Mouse (Mus musculus): Measurements from ENCODE around the gene Ttll4. TPM values are rescaled to one million over a fixed set of nuclear protein-coding genes. Genes with fewer than 3 reads are reported as not detected.

Gene Ttll4
- polyA plus RNA-seq, 1 experiment, result 129 TPM

- Histone ChIP-seq H3K27me3 (ENCODE audit: control insufficient read depth, insufficient read depth, low read length, poor library complexity, severe bottlenecking) (no peaks in the 10 kb centered on the region), H3K27ac (ENCODE audit: insufficient read depth, low read length) (no peak overlapping the region), H3K4me3 (ENCODE audit: low read depth, low read length) (no peak overlapping the region), H3K36me3 (ENCODE audit: control insufficient read depth, insufficient read depth, low read length, poor library complexity, severe bottlenecking) (no peaks in the 10 kb centered on the region), H3K4me1 (ENCODE audit: control insufficient read depth, insufficient read depth, low read length) (no peaks in the 10 kb centered on the region), H3K9me3 (replicated peaks; ENCODE audit: control insufficient read depth, insufficient read depth, low read length, poor library complexity, severe bottlenecking) (no peaks in the 10 kb centered on the region), H3K9ac (ENCODE audit: low read depth, poor library complexity, severe bottlenecking) (no peak overlapping the region)
- TF ChIP-seq CTCF (IDR thresholded peaks at IDR 0.05; ENCODE audit: low read depth, low read length), result no peak
- no peak for TF ChIP-seq EP300 (IDR thresholded peaks at IDR 0.05; ENCODE audit: insufficient read depth, low read depth, low read length)
- no peak for TF ChIP-seq POLR2A (IDR thresholded peaks at IDR 0.05; ENCODE audit: insufficient read depth, low read length)
Observed at GRCm38 (mm10) chr1:74643926-74644325, 17.6 kb upstream of the Ttll4 start.

- H3K27me3 ChIP-seq (ENCODE audit: control insufficient read depth, insufficient read depth, low read length, poor library complexity, severe bottlenecking), result no peaks in the 10 kb centered on the region
- peak overlapping the region; percentile 44; the same call in 1 of the 2 replicates for H3K27ac ChIP-seq (ENCODE audit: insufficient read depth, low read length)
- H3K36me3 ChIP-seq (ENCODE audit: control insufficient read depth, insufficient read depth, low read length, poor library complexity, severe bottlenecking), result peaks cover 5% of the 10 kb centered on the region
- H3K4me3 ChIP-seq (ENCODE audit: low read depth, low read length), result peak overlapping the region; percentile 90
- H3K9me3 ChIP-seq (replicated peaks; ENCODE audit: control insufficient read depth, insufficient read depth, low read length, poor library complexity, severe bottlenecking), result peaks cover 8% of the 10 kb centered on the region
- no peaks in the 10 kb centered on the region for H3K4me1 ChIP-seq (ENCODE audit: control insufficient read depth, insufficient read depth, low read length)
- TF ChIP-seq EP300 (IDR thresholded peaks at IDR 0.05; ENCODE audit: insufficient read depth, low read depth, low read length), result no peak
- no peak for TF ChIP-seq CTCF (IDR thresholded peaks at IDR 0.05; ENCODE audit: low read depth, low read length)
- no peak for TF ChIP-seq POLR2A (IDR thresholded peaks at IDR 0.05; ENCODE audit: insufficient read depth, low read length)
- H3K9ac ChIP-seq (ENCODE audit: low read depth, poor library complexity, severe bottlenecking), result peak overlapping the region; percentile 98
Observed at GRCm38 (mm10) chr1:74662253-74662865, 814 bp downstream of the Ttll4 start.

- no peak overlapping the region for H3K27ac ChIP-seq (ENCODE audit: insufficient read depth, low read length)
- H3K4me3 ChIP-seq (ENCODE audit: low read depth, low read length), result no peak overlapping the region
- H3K27me3 ChIP-seq (ENCODE audit: control insufficient read depth, insufficient read depth, low read length, poor library complexity, severe bottlenecking), result no peaks in the 10 kb centered on the region
- H3K9ac ChIP-seq (ENCODE audit: low read depth, poor library complexity, severe bottlenecking), result no peak overlapping the region
- TF ChIP-seq EP300 (IDR thresholded peaks at IDR 0.05; ENCODE audit: insufficient read depth, low read depth, low read length), result no peak
- H3K9me3 ChIP-seq (replicated peaks; ENCODE audit: control insufficient read depth, insufficient read depth, low read length, poor library complexity, severe bottlenecking), result peaks cover 8% of the 10 kb centered on the region
- no peaks in the 10 kb centered on the region for H3K4me1 ChIP-seq (ENCODE audit: control insufficient read depth, insufficient read depth, low read length)
- peaks cover 5% of the 10 kb centered on the region for H3K36me3 ChIP-seq (ENCODE audit: control insufficient read depth, insufficient read depth, low read length, poor library complexity, severe bottlenecking)
Observed at GRCm38 (mm10) chr1:74665153-74665552, 3.6 kb downstream of the Ttll4 start.

DNA sequence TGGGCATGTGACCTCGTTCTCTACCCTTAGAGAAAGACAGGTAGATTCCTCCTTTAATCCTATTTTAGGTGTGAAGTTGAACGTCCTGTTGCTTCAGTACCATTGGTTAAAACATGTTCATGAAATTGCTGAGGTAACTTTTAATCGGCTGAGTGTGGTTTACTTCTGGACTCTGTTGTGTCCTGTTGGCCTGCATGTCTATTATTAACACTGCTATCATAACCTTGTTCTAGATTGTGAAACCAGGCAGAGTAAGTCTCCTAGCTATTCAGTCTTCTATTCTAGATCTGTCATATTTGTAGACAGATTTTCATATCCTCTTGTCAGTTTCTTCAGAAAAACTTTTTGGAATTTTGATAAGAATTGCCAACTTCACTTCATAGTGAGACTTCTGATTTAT is 6.8 kb downstream of the Ttll4 start:
- Histone ChIP-seq H3K27ac (ENCODE audit: insufficient read depth, low read length) (no peak overlapping the region), H3K4me1 (ENCODE audit: control insufficient read depth, insufficient read depth, low read length) (no peaks in the 10 kb centered on the region), H3K36me3 (ENCODE audit: control insufficient read depth, insufficient read depth, low read length, poor library complexity, severe bottlenecking) (peaks cover 12% of the 10 kb centered on the region), H3K9me3 (replicated peaks; ENCODE audit: control insufficient read depth, insufficient read depth, low read length, poor library complexity, severe bottlenecking) (no peaks in the 10 kb centered on the region), H3K4me3 (ENCODE audit: low read depth, low read length) (no peak overlapping the region), H3K27me3 (ENCODE audit: control insufficient read depth, insufficient read depth, low read length, poor library complexity, severe bottlenecking) (no peaks in the 10 kb centered on the region), H3K9ac (ENCODE audit: low read depth, poor library complexity, severe bottlenecking) (no peak overlapping the region)
- no peak for TF ChIP-seq POLR2A (IDR thresholded peaks at IDR 0.05; ENCODE audit: insufficient read depth, low read length)
- TF ChIP-seq EP300 (IDR thresholded peaks at IDR 0.05; ENCODE audit: insufficient read depth, low read depth, low read length), result no peak
- no peak for TF ChIP-seq CTCF (IDR thresholded peaks at IDR 0.05; ENCODE audit: low read depth, low read length)

DNA sequence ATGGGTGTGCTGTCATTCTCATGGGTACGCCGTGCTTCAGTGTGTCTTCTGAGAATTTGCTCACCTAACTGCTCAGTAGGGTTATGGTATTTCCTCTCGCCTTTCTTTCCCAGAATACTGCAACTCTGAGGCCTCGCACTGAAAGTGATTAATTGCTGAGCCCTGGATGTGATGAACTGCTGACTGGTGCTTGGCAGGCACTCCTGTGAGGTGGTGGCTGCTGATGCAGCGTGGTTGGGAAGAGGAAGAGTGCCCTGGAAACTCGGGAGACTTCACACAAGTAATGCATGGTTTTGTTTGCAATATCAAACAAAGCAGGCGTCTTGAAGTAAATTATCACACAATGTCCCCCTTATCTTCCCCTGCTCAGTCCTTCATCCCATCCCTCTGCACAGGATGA is 11.2 kb downstream of the Ttll4 start:
- no peak overlapping the region for H3K27ac ChIP-seq (ENCODE audit: insufficient read depth, low read length)
- no peak overlapping the region for H3K4me3 ChIP-seq (ENCODE audit: low read depth, low read length)
- H3K9ac ChIP-seq (ENCODE audit: low read depth, poor library complexity, severe bottlenecking), result no peak overlapping the region
- H3K36me3 ChIP-seq (ENCODE audit: control insufficient read depth, insufficient read depth, low read length, poor library complexity, severe bottlenecking), result peaks cover 7% of the 10 kb centered on the region
- no peaks in the 10 kb centered on the region for H3K27me3 ChIP-seq (ENCODE audit: control insufficient read depth, insufficient read depth, low read length, poor library complexity, severe bottlenecking)
- TF ChIP-seq EP300 (IDR thresholded peaks at IDR 0.05; ENCODE audit: insufficient read depth, low read depth, low read length), result no peak
- H3K9me3 ChIP-seq (replicated peaks; ENCODE audit: control insufficient read depth, insufficient read depth, low read length, poor library complexity, severe bottlenecking), result no peaks in the 10 kb centered on the region
- H3K4me1 ChIP-seq (ENCODE audit: control insufficient read depth, insufficient read depth, low read length), result no peaks in the 10 kb centered on the region

- TF ChIP-seq POLR2A (IDR thresholded peaks at IDR 0.05; ENCODE audit: insufficient read depth, low read length), result no peak
- no peak for TF ChIP-seq CTCF (IDR thresholded peaks at IDR 0.05; ENCODE audit: low read depth, low read length)
- TF ChIP-seq EP300 (IDR thresholded peaks at IDR 0.05; ENCODE audit: insufficient read depth, low read depth, low read length), result no peak
- H3K36me3 ChIP-seq (ENCODE audit: control insufficient read depth, insufficient read depth, low read length, poor library complexity, severe bottlenecking), result peaks cover 23% of the 10 kb centered on the region
Observed at GRCm38 (mm10) chr1:74676863-74677262, 15.3 kb downstream of the Ttll4 start.

More at GRCm38 (mm10) chr1:74676863-74677262, 15.3 kb downstream of the Ttll4 start:
- H3K27me3 ChIP-seq (ENCODE audit: control insufficient read depth, insufficient read depth, low read length, poor library complexity, severe bottlenecking), result no peaks in the 10 kb centered on the region
- H3K9ac ChIP-seq (ENCODE audit: low read depth, poor library complexity, severe bottlenecking), result no peak overlapping the region
- no peak overlapping the region for H3K27ac ChIP-seq (ENCODE audit: insufficient read depth, low read length)
- no peak overlapping the region for H3K4me3 ChIP-seq (ENCODE audit: low read depth, low read length)
- no peaks in the 10 kb centered on the region for H3K9me3 ChIP-seq (replicated peaks; ENCODE audit: control insufficient read depth, insufficient read depth, low read length, poor library complexity, severe bottlenecking)
- no peaks in the 10 kb centered on the region for H3K4me1 ChIP-seq (ENCODE audit: control insufficient read depth, insufficient read depth, low read length)

Measured in ES-Bruce4 (cell line).